Mouse (Mus musculus) cortical plate, adult 2 months (tissue): Measurements from ENCODE around the gene Ell.

Experiments
- CTCF ChIP-seq: fragments of 200-500 bp; IDR thresholded peaks from 2 replicates; pipeline ENCODE4 v1.5.1; 2011; ENCODE audit warnings: mild to moderate bottlenecking, control low read depth, low read length; ENCODE audit not compliant: insufficient read depth; ENCODE audit errors: extremely low read depth
- POLR2A ChIP-seq: fragments of 200-500 bp; IDR thresholded peaks from 2 replicates; pipeline ENCODE4 v1.6.1; 2011; ENCODE audit warnings: mild to moderate bottlenecking, low read length, control low read depth; ENCODE audit not compliant: insufficient read depth; ENCODE audit errors: extremely low read depth

- TF ChIP-seq CTCF (no peak), POLR2A (no peak)
These were observed 79.7 kb downstream of the Ell start for GRCm38 (mm10) chr8:70618888-70619334.
